Comparison of ENCODE assay signal across 20 mouse cellular contexts in the genomic region with DNA sequence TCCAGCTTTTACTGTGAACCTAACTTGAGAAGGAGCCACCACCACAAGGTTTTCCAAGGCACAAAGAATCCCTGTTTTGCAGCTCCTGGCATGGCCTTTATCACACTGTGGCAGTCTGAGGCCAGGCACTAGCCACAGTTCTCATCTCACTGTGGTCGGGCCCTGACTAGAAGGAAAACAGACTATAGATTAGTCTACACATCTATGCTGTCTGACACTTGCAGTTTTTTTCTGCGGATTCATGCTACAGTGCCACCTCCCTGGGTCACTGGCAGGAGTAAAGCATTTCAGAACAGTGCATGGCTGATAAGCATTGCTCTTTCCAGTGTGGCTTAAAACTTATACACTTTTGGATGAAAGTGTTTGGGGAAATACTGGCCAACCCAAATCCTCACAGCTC.
A peak's percentile ranks its signal among the peaks of the same experiment; 100 is the strongest.
DNase-seq lines count a peak whose midpoint lies in the region; ATAC-seq and TF ChIP-seq lines count a peak whose summit lies in the region.
"Had no signal": no experiment of that assay in that cellular context is flagged by ENCODE, and none has a peak within 500 bp of the region (broad histone marks: within the 10 kb centered on the region; RNA-seq: fewer than 3 reads in every experiment).

No protein-coding gene starts in this region.

- no peaks in the 10 kb centered on the region for H3K36me3 ChIP-seq in liver, embryonic 12.5 days
- H3K36me3 ChIP-seq in liver, embryonic 11.5 days (ENCODE audit: control insufficient read depth, insufficient read depth, low read length) = no peaks in the 10 kb centered on the region
- H3K36me3 ChIP-seq in neural tube, embryonic 13.5 days = no peaks in the 10 kb centered on the region
- no peaks in the 10 kb centered on the region for H3K36me3 ChIP-seq in neural tube, embryonic 15.5 days
- no peaks in the 10 kb centered on the region for H3K36me3 ChIP-seq in lung, postnatal 0 days (ENCODE audit: insufficient read depth, low read length)
- H3K36me3 ChIP-seq: embryonic facial prominence, embryonic 15.5 days; heart, embryonic 10.5 days; heart, embryonic 15.5 days; hindbrain, embryonic 15.5 days had no signal

- H3K4me2 ChIP-seq in liver, embryonic 12.5 days = no peak overlapping the region
- H3K4me2 ChIP-seq in liver, embryonic 11.5 days = no peak overlapping the region
- no peak overlapping the region for H3K4me2 ChIP-seq in neural tube, embryonic 13.5 days
- H3K4me2 ChIP-seq in neural tube, embryonic 15.5 days = no peak overlapping the region
- no peak overlapping the region for H3K4me2 ChIP-seq in lung, postnatal 0 days (replicated peaks; ENCODE audit: low read depth, low read length)
- H3K4me2 ChIP-seq: embryonic facial prominence, embryonic 15.5 days; heart, embryonic 15.5 days; hindbrain, embryonic 15.5 days had no signal

- no peaks in the 10 kb centered on the region for H3K27me3 ChIP-seq in liver, embryonic 12.5 days (replicated peaks)
- no peaks in the 10 kb centered on the region for H3K27me3 ChIP-seq in liver, embryonic 11.5 days (replicated peaks; ENCODE audit: control insufficient read depth, insufficient read depth, low read length)
- H3K27me3 ChIP-seq in neural tube, embryonic 13.5 days = no peaks in the 10 kb centered on the region
- no peaks in the 10 kb centered on the region for H3K27me3 ChIP-seq in neural tube, embryonic 15.5 days (replicated peaks)
- H3K27me3 ChIP-seq in lung, postnatal 0 days (replicated peaks; ENCODE audit: insufficient read depth, low read length) = no peaks in the 10 kb centered on the region
- H3K27me3 ChIP-seq: CH12.LX; embryonic facial prominence, embryonic 15.5 days; heart, embryonic 15.5 days; hindbrain, embryonic 15.5 days; Patski had no signal

- no peak overlapping the region for H3K4me3 ChIP-seq in liver, embryonic 12.5 days
- no peak overlapping the region for H3K4me3 ChIP-seq in liver, embryonic 11.5 days (ENCODE audit: low read depth, low read length)
- no peak overlapping the region for H3K4me3 ChIP-seq in neural tube, embryonic 13.5 days
- H3K4me3 ChIP-seq in neural tube, embryonic 15.5 days (replicated peaks) = no peak overlapping the region
- no peak overlapping the region for H3K4me3 ChIP-seq in lung, postnatal 0 days (ENCODE audit: low read depth, low read length)
- H3K4me3 ChIP-seq: embryonic facial prominence, embryonic 15.5 days; erythroblast, embryonic 14.5 days; heart, embryonic 10.5 days; heart, embryonic 15.5 days; hindbrain, embryonic 15.5 days had no signal

- H3K9me3 ChIP-seq in liver, embryonic 12.5 days (replicated peaks) = no peaks in the 10 kb centered on the region
- H3K9me3 ChIP-seq in liver, embryonic 11.5 days (ENCODE audit: control insufficient read depth, low read length) = no peaks in the 10 kb centered on the region
- H3K9me3 ChIP-seq in neural tube, embryonic 13.5 days = no peaks in the 10 kb centered on the region
- H3K9me3 ChIP-seq in neural tube, embryonic 15.5 days (replicated peaks) = no peaks in the 10 kb centered on the region
- H3K9me3 ChIP-seq in lung, postnatal 0 days (ENCODE audit: low read length) = no peaks in the 10 kb centered on the region
- H3K9me3 ChIP-seq: embryonic facial prominence, embryonic 15.5 days; heart, embryonic 10.5 days; heart, embryonic 15.5 days; hindbrain, embryonic 15.5 days had no signal

- DNase-seq in liver, embryonic 11.5 days (ENCODE audit: low spot score) = no peak
- DNase-seq in lung, postnatal 0 days (ENCODE audit: low spot score) = no peak
- no peak for DNase-seq in thymus, postnatal 0 days (ENCODE audit: low spot score)
- DNase-seq: adrenal gland, adult 8-10 months; cerebellum, adult 2 months; embryo, embryonic 11 days; heart, adult 18-20 months had no signal

- TF ChIP-seq CTCF in lung, postnatal 0 days (IDR thresholded peaks at IDR 0.05) = no peak

- no peak overlapping the region for H3K27ac ChIP-seq in liver, embryonic 12.5 days
- H3K27ac ChIP-seq in liver, embryonic 11.5 days (ENCODE audit: low read depth, low read length) = no peak overlapping the region
- 0 out of 2 replicates have a peak overlapping the region, but pooled peaks have one; percentile 7 for H3K27ac ChIP-seq in neural tube, embryonic 13.5 days (replicated peaks)
- H3K27ac ChIP-seq in neural tube, embryonic 15.5 days (replicated peaks) = no peak overlapping the region
- no peak overlapping the region for H3K27ac ChIP-seq in lung, postnatal 0 days (ENCODE audit: low read length)
- H3K27ac ChIP-seq: embryonic facial prominence, embryonic 15.5 days; heart, embryonic 10.5 days; heart, embryonic 15.5 days; hindbrain, embryonic 15.5 days had no signal

- H3K9ac ChIP-seq in liver, embryonic 12.5 days = no peak overlapping the region
- no peak overlapping the region for H3K9ac ChIP-seq in liver, embryonic 11.5 days (ENCODE audit: low read depth, low read length)
- no peak overlapping the region for H3K9ac ChIP-seq in neural tube, embryonic 13.5 days
- H3K9ac ChIP-seq in neural tube, embryonic 15.5 days (replicated peaks) = no peak overlapping the region
- no peak overlapping the region for H3K9ac ChIP-seq in lung, postnatal 0 days (replicated peaks; ENCODE audit: low read depth)
- H3K9ac ChIP-seq: embryonic facial prominence, embryonic 15.5 days; heart, embryonic 15.5 days; hindbrain, embryonic 15.5 days had no signal

- no peak for TF ChIP-seq EP300 in lung, postnatal 0 days (IDR thresholded peaks at IDR 0.05)

- 0 out of 2 replicates have a peak, but pooled peaks cover 4% of the 10 kb centered on the region for H3K4me1 ChIP-seq in liver, embryonic 12.5 days
- H3K4me1 ChIP-seq in liver, embryonic 11.5 days (replicated peaks; ENCODE audit: control insufficient read depth, insufficient read depth, low read length) = no peaks in the 10 kb centered on the region
- peaks cover 10% of the 10 kb centered on the region; the same call in 1 of the 2 replicates for H3K4me1 ChIP-seq in neural tube, embryonic 13.5 days (replicated peaks)
- 0 out of 2 replicates have a peak, but pooled peaks cover 3% of the 10 kb centered on the region for H3K4me1 ChIP-seq in neural tube, embryonic 15.5 days
- H3K4me1 ChIP-seq in lung, postnatal 0 days (ENCODE audit: insufficient read depth, low read depth, low read length) = no peaks in the 10 kb centered on the region
- H3K4me1 ChIP-seq: embryonic facial prominence, embryonic 15.5 days; heart, embryonic 10.5 days; hindbrain, embryonic 15.5 days had no signal

- ATAC-seq in liver, embryonic 12.5 days = peak; percentile 44; the same call in 1 of the 2 replicates
- no peak; the same call in 1 of the 2 replicates for ATAC-seq in liver, embryonic 11.5 days (replicated peaks; ENCODE audit: low FRiP score)
- ATAC-seq in neural tube, embryonic 13.5 days (ENCODE audit: low read depth) = no peak
- ATAC-seq in neural tube, embryonic 15.5 days (ENCODE audit: low FRiP score) = no peak
- ATAC-seq in megakaryocyte-erythroid progenitor cell, adult 5-6 weeks (replicated peaks; ENCODE audit: low FRiP score, low TSS enrichment, poor library complexity, severe bottlenecking) = peak; percentile 92
- ATAC-seq in lung, postnatal 0 days = no peak
- ATAC-seq: activated CD4-positive, CD25-positive, alpha-beta regulatory T cell, adult 4 months; forebrain, embryonic 16.5 days had no signal

- WGBS in liver, embryonic 12.5 days (ENCODE audit: insufficient replicate concordance) = 21% methylated on average over 2 of the region's 2 CpGs
- 35% methylated on average over 2 of the region's 2 CpGs for WGBS in liver, embryonic 11.5 days
- WGBS in neural tube, embryonic 13.5 days = 75% methylated on average over 2 of the region's 2 CpGs
- 78% methylated on average over 2 of the region's 2 CpGs for WGBS in neural tube, embryonic 15.5 days
- 58% methylated on average over 2 of the region's 2 CpGs for WGBS in lung, postnatal 0 days

Comparison
In these comparisons a context has a peak if more than half of its experiments do, and no peak if none do; other contexts are left out.
1. ATAC-seq: peak in liver, embryonic 12.5 days (single experiment) and megakaryocyte-erythroid progenitor cell, adult 5-6 weeks (single experiment); none in liver, embryonic 11.5 days (single experiment), neural tube, embryonic 13.5 days (single experiment), neural tube, embryonic 15.5 days (single experiment) and lung, postnatal 0 days (single experiment).